Mouse (Mus musculus) myocyte (in vitro differentiated cells): Measurements from ENCODE around the gene Cox11. TPM values are rescaled to one million over a fixed set of nuclear protein-coding genes. Genes with fewer than 3 reads are reported as not detected.

Experiments used
- H3K27me3 ChIP-seq: one replicate; pipeline ENCODE4 v1.6.1; 2011; ENCODE audit not compliant: control insufficient read depth, insufficient read depth, insufficient read length
- H3K36me3 ChIP-seq: one replicate; pipeline ENCODE4 v1.6.1; 2011; ENCODE audit not compliant: control insufficient read depth, insufficient read depth
- H3K4me2 ChIP-seq: one replicate; pipeline ENCODE4 v1.6.1; 2011; ENCODE audit warnings: low read depth, control low read depth
- H3K4me3 ChIP-seq: one replicate; pipeline ENCODE4 v1.5.1; 2011; ENCODE audit warnings: mild to moderate bottlenecking, control low read depth, moderate library complexity
- H3K79me2 ChIP-seq: one replicate; pipeline ENCODE4 v1.6.1; 2011; ENCODE audit not compliant: control insufficient read depth, insufficient read depth
- H3ac ChIP-seq: one replicate; pipeline ENCODE4 v1.6.1; 2011; ENCODE audit not compliant: control insufficient read depth, insufficient read length
- CEBPB ChIP-seq: IDR thresholded peaks from 2 replicates; pipeline ENCODE4 v1.6.1; 2011; ENCODE audit warnings: mild to moderate bottlenecking, moderate library complexity; ENCODE audit not compliant: poor library complexity, insufficient read depth, severe bottlenecking
- E2F4 ChIP-seq: IDR thresholded peaks from one replicate; pipeline ENCODE4 v1.6.1; 2011; ENCODE audit warnings: mild to moderate bottlenecking, control low read depth, moderate library complexity; ENCODE audit not compliant: insufficient read depth
- MAX ChIP-seq: IDR thresholded peaks from one replicate; pipeline ENCODE4 v1.6.1; 2011; ENCODE audit warnings: low read depth, mild to moderate bottlenecking, control low read depth
- MYOD1 ChIP-seq, 3 experiments: IDR thresholded peaks; one replicate each; pipeline ENCODE4 v1.6.1; 2011; ENCODE audit warnings: control low read depth in 2 of 3, low read depth in 2 of 3, mild to moderate bottlenecking in 2 of 3, moderate library complexity in 1 of 3; ENCODE audit not compliant: insufficient read length in 2 of 3, control insufficient read depth in 1 of 3
- MYOG ChIP-seq, 3 experiments: IDR thresholded peaks; one replicate each; pipeline ENCODE4 v1.6.1; 2011; ENCODE audit warnings: control low read depth in 2 of 3, low read depth in 2 of 3, mild to moderate bottlenecking in 2 of 3; ENCODE audit not compliant: insufficient read length in 2 of 3, control insufficient read depth in 1 of 3, insufficient read depth in 1 of 3
- POLR2A ChIP-seq: IDR thresholded peaks from one replicate; pipeline ENCODE4 v1.6.1; 2011; ENCODE audit warnings: low read depth, mild to moderate bottlenecking, control low read depth, moderate library complexity; ENCODE audit not compliant: insufficient read length
- POLR2AphosphoS2 ChIP-seq: IDR thresholded peaks from one replicate; pipeline ENCODE4 v1.6.1; 2011; ENCODE audit warnings: low read depth, control low read depth; ENCODE audit not compliant: insufficient read length
- REST ChIP-seq: IDR thresholded peaks from one replicate; pipeline ENCODE4 v1.6.1; 2011; ENCODE audit warnings: mild to moderate bottlenecking, control low read depth, moderate library complexity; ENCODE audit not compliant: insufficient read depth, insufficient read length
- SRF ChIP-seq: IDR thresholded peaks from one replicate; pipeline ENCODE4 v1.6.1; 2011; ENCODE audit warnings: low read depth; ENCODE audit not compliant: control insufficient read depth, insufficient read length
- TCF12 ChIP-seq: IDR thresholded peaks from one replicate; pipeline ENCODE4 v1.6.1; 2011; ENCODE audit warnings: mild to moderate bottlenecking, control low read depth; ENCODE audit not compliant: poor library complexity, insufficient read depth, severe bottlenecking
- TCF3 ChIP-seq: IDR thresholded peaks from one replicate; pipeline ENCODE4 v1.6.1; 2011; ENCODE audit warnings: low read depth, control low read depth; ENCODE audit not compliant: insufficient read length
- USF1 ChIP-seq: IDR thresholded peaks from one replicate; pipeline ENCODE4 v1.6.1; 2011; ENCODE audit warnings: low read depth, mild to moderate bottlenecking, control low read depth, moderate library complexity
- polyA plus RNA-seq: library from polyadenylated mRNA; unstranded; fragments of >200 nt; fragmentation: generic; extraction: Trizol; gene quantifications from one replicate; pipeline ENCODE4 v1.2.1, GENCODE M21; 2012; ENCODE audit warnings: missing spikeins

The Cox11 gene
- polyA plus RNA-seq, 1 experiment: 12.4 TPM

DNA sequence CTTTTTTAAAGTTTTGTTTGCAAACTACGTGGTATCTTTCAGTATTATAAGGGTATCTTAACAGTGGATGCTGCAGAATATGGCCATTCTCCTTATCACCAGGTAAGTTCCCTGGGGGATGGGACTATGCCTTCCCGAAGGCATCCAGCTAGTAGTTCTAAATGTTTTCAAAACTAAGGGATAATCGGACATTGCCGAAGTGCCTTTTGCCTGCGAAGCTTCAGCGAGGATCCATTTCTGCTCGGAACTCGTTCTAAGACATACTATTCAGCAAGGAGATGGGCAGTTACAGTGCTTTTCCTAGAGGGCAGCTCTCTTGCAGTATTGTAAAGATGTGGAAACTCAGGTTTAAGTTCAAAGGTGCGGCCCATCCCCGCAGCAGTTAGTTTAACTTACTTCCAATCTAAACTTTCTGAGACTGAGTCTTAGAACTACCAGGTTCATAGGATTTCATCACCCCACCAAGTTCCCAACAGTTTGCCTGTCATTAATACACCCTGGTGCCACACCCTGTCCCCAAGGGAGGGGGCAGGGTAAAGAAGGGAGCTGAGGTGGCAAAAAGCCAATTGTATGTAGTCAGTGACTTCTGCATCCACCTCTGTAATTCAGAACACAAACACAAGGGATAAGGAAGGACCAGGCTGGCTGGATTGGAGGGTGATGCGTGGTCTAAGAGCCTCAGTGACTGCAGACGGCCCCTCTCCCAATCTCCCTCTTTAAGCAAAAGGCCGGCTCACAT lies 48.5 kb downstream of the Cox11 start:
- Histone ChIP-seq H3K27me3 (no peaks in the 10 kb centered on the region), H3K79me2 (no peaks in the 10 kb centered on the region), H3K36me3 (no peaks in the 10 kb centered on the region), H3K4me2 (peak overlapping the region; percentile 62), H3K4me3 (peak overlapping the region; percentile 17), H3ac (no peak overlapping the region)
- no peak for TF ChIP-seq E2F4

DNA sequence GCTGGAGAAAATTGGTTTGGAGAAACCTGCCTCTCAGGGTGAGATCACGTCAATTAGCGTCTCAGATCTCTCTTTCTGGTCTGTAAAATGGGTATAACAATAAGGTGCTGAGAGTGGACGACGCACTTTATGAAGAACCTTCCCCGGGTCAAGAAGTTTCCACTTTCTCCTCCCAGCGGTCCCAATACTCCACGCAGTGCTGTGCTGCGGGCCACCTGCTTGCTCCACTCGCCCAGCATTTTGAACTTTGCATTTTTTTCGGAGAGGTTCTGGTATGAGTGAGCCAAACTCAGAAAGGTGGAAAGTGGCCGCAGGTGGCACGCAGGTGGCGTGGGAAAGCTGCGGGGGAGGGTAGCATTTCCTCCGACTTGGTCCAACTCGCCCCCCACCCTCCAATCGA lies 49.1 kb downstream of the Cox11 start:
- H3K4me3 ChIP-seq: peak overlapping the region; percentile 17
- H3K27me3 ChIP-seq: no peaks in the 10 kb centered on the region
- H3ac ChIP-seq: no peak overlapping the region
- peak overlapping the region; percentile 62 for H3K4me2 ChIP-seq
- TF ChIP-seq POLR2AphosphoS2 (no peak), MAX (no peak), SRF (no peak), REST (no peak), CEBPB (no peak), POLR2A (no peak), MYOG (IDR thresholded peaks at IDR 0.05; ENCODE audit: control insufficient read depth in 1 of 3, insufficient read depth in 1 of 3, insufficient read length in 2 of 3, low read depth in 2 of 3) (no peak), TCF12 (no peak), E2F4 (no peak)
- no peaks in the 10 kb centered on the region for H3K36me3 ChIP-seq
- no peaks in the 10 kb centered on the region for H3K79me2 ChIP-seq

DNA sequence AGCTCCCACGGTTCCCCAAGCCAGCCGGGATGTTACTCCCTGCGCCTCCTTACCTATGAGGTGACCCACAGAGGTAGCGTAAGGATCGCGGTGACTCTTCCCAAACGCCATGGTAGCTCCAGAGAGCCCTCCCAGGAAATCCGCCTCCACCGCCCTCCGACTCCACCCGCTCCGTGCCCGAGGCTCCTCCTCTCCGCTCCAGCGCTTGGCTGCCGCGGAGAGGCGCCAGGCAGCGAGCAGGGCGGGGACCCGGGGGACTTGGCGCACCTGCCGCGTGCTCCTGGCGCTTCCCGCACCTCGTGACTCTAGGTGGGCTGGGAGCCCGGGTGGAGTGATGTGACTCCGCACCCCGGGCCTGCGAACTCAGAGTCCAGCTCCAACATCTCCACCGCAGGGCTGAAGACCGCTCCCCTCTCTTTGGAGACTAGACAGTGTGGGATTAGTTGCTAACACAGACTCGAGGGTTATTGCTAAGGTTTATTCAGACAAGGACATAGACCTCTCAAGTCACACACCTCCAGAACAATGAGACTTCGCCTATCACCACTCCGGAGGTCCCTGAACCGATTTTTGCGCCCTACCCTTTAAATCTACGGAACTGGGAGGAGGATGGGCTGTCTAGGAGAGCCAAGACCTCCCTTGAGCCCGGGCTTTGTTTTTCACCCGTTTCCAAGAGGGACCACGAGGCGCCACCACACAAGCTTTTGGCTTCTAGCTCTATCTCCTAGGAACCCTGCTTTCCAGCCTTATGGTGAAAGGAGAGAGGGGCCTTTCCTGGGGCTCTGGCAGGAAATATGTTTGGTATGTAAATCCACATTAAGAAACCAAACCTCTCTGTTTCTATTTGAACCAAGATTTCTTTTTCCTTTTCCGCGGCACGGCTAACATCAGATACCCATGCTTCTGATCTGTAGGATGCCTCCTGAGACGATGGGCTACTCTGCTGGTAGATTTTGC lies 49.8 kb downstream of the Cox11 start, which contains the start of gene Tom1l1:
TSS of gene Tom1l1 (minus strand) at position 907 of the 957 bp plus-strand sequence.
- Histone ChIP-seq H3K4me2 (peak within 1 kb of the TSS; percentile 62), H3K27me3 (no peaks in the 10 kb centered on the region), H3K36me3 (no peaks in the 10 kb centered on the region), H3K79me2 (no peaks in the 10 kb centered on the region), H3ac (no peak within 1 kb of the TSS), H3K4me3 (peak within 1 kb of the TSS; percentile 17)
- TF ChIP-seq POLR2AphosphoS2 (no peak), CEBPB (no peak), REST (no peak), TCF12 (no peak), MYOD1 (IDR thresholded peaks at IDR 0.05; ENCODE audit: control insufficient read depth in 1 of 3, insufficient read length in 2 of 3, low read depth in 2 of 3) (no peak)

DNA sequence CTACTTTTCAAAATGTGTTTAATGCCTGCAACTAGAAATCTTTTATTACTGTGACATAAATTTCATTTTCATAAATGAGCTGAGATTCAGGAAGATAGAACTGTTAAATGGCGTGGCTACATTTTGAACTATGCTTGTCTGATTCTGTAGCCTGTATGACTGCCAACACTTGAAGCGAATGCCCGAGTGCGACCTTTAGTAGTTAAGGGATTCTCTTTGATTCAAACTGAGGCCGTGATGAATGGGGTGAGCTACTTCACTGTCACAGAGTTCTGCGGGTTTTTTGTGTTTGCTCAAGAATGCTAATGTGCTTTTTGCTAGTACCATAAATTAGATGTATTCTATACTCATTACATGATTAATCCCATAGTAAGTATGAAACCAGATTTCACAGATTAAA lies 52.4 kb downstream of the Cox11 start:
- H3K27me3 ChIP-seq: no peaks in the 10 kb centered on the region
- no peaks in the 10 kb centered on the region for H3K79me2 ChIP-seq
- no peaks in the 10 kb centered on the region for H3K36me3 ChIP-seq
- TF ChIP-seq TCF12 (no peak), SRF (no peak), POLR2AphosphoS2 (no peak), TCF3 (no peak), CEBPB (no peak), MYOD1 (IDR thresholded peaks at IDR 0.05; ENCODE audit: control insufficient read depth in 1 of 3, insufficient read length in 2 of 3, low read depth in 2 of 3) (no peak), E2F4 (no peak), POLR2A (no peak), MYOG (IDR thresholded peaks at IDR 0.05; ENCODE audit: control insufficient read depth in 1 of 3, insufficient read depth in 1 of 3, insufficient read length in 2 of 3, low read depth in 2 of 3) (no peak), MAX (no peak), USF1 (no peak), REST (no peak)
- H3K4me2 ChIP-seq: no peak overlapping the region
- H3K4me3 ChIP-seq: no peak overlapping the region
- H3ac ChIP-seq: no peak overlapping the region

DNA sequence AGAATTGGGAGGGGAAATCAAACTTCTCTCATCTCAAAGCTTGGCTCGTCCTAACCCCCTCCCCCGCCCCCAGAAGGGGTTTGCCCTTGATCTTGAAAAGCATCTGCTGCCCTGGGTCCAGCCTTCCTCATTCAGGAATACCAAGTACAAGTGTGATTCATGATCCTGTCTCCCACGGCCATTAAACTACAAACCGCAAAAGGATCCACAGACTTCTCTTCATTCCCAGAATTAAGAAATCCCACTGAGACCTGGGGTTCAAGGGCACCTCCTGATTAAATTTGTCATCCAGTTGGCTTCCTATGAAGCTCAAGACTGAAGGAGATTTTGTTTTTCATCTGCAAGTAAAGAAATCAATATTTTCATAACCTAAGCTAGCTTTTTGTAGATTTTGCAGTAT lies 56.2 kb downstream of the Cox11 start:
- H3K4me2 ChIP-seq: no peak overlapping the region
- H3K27me3 ChIP-seq: no peaks in the 10 kb centered on the region
- no peak overlapping the region for H3K4me3 ChIP-seq
- H3K36me3 ChIP-seq: no peaks in the 10 kb centered on the region
- H3K79me2 ChIP-seq: no peaks in the 10 kb centered on the region
- no peak overlapping the region for H3ac ChIP-seq
- TF ChIP-seq TCF3 (no peak), POLR2A (no peak), E2F4 (no peak), SRF (no peak), REST (no peak), MYOD1 (IDR thresholded peaks at IDR 0.05; ENCODE audit: control insufficient read depth in 1 of 3, insufficient read length in 2 of 3, low read depth in 2 of 3) (no peak), TCF12 (no peak), CEBPB (no peak), MAX (no peak), USF1 (no peak), MYOG (IDR thresholded peaks at IDR 0.05; ENCODE audit: control insufficient read depth in 1 of 3, insufficient read depth in 1 of 3, insufficient read length in 2 of 3, low read depth in 2 of 3) (no peak), POLR2AphosphoS2 (no peak)
